Mouse (Mus musculus) lung, adult 2 months (tissue): ENCODE results near the gene Dhx30. TPM values are rescaled to one million over a fixed set of nuclear protein-coding genes. Genes with fewer than 3 reads are reported as not detected.

Source experiments
- DNase-seq: peaks from one replicate; pipeline ENCODE4 v3.0.0; 2022
- H3K4me1 ChIP-seq: fragments of 200-500 bp; 2 replicates; pipeline ENCODE4 v1.6.1; 2011; ENCODE audit warnings: low read length; ENCODE audit not compliant: control insufficient read depth, insufficient read depth
- H3K4me3 ChIP-seq: fragments of 200-500 bp; replicated peaks from 2 replicates; pipeline ENCODE3; 2011; ENCODE audit warnings: low read depth, mild to moderate bottlenecking, control low read depth, low read length; ENCODE audit errors: extremely low read depth
- CTCF ChIP-seq: fragments of 200-500 bp; IDR thresholded peaks from 2 replicates; pipeline ENCODE4 v1.5.1; 2011; ENCODE audit warnings: mild to moderate bottlenecking, low read length, control low read depth; ENCODE audit not compliant: insufficient read depth
- POLR2A ChIP-seq: fragments of 200-500 bp; IDR thresholded peaks from 2 replicates; pipeline ENCODE4 v1.6.1; 2011; ENCODE audit warnings: low read depth, mild to moderate bottlenecking, control low read depth, low read length, borderline replicate concordance; ENCODE audit errors: extremely low read depth
- WGBS: fragments of 180-500 bp; shearing (Covaris S2); methylation state at CpG from one replicate; pipeline ENCODE4 v1.1.7; 2018; 5-methylcytosine and 5-hydroxymethylcytosine counted together
- polyA plus RNA-seq: library from polyadenylated mRNA; depleted of rRNA; stranded (reverse); fragments of >200 nt; gene quantifications from 2 replicates; pipeline ENCODE4 v1.2.3, GENCODE M21; 2012

Gene Dhx30
- polyA plus RNA-seq, 1 experiment: 70.7 TPM

GRCm38 (mm10) chr9:110068745-110069144, 48.9 kb downstream of the Dhx30 start:
- DNase-seq: no peak
- 90% methylated on average over 6 of the region's 6 CpGs for WGBS
- Histone ChIP-seq H3K4me1 (no peaks in the 10 kb centered on the region), H3K4me3 (no peak overlapping the region)
- TF ChIP-seq CTCF: no peak
- TF ChIP-seq POLR2A: no peak

GRCm38 (mm10) chr9:110064641-110065040, 53.0 kb downstream of the Dhx30 start:
- Histone ChIP-seq H3K4me3 (no peak overlapping the region), H3K4me1 (no peaks in the 10 kb centered on the region)
- DNase-seq: no peak
- TF ChIP-seq CTCF (no peak), POLR2A (no peak)

DNA sequence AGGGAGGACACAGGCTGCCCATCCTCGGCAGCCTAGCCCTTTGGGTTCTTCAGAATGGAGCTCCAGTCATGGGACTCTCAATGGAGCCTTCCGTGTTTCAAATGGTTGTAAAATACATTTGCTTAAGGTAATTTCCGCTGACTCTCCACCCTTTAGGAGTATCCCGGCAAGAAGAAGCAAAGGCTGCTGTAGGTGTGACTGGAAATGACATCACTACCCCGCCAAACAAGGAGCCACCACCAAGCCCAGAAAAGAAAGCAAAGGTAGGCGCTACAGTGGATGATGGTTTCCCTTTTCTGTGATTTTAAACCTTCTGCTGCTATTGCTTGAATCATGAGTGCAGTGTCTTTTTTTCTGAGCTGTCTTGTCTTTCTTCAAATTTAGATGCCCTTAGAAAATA, 54.8 kb downstream of the Dhx30 start:
- WGBS: 83% methylated on average over 6 of the region's 6 CpGs
- Histone ChIP-seq H3K4me3 (no peak overlapping the region), H3K4me1 (no peaks in the 10 kb centered on the region)
- TF ChIP-seq CTCF (no peak), POLR2A (no peak)
- DNase-seq: no peak

DNA sequence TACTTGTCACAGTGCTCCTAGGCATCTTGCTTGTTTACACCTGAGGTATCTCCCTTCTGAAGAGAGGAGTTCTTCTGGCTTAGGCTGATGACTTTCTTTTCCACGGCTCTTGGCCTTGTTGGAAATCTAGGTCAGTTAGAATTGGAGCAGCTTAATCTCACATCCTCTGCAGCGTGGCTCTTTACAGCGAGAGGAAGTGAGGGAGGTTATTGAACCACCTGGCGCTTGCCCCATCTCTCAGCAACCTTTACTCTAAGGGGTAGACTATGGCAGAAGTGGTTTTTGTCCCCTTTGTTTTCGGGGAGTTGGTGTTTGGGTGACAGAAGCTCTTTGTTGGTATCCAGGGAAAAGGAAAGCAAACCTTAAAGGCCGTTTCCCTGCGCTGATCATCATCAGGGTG, 55.2 kb downstream of the Dhx30 start:
- Histone ChIP-seq H3K4me1 (no peaks in the 10 kb centered on the region), H3K4me3 (no peak overlapping the region)
- DNase-seq: no peak
- 80% methylated on average over 7 of the region's 7 CpGs for WGBS
- no peak for TF ChIP-seq CTCF
- no peak for TF ChIP-seq POLR2A

- 86% methylated on average over 2 of the region's 2 CpGs for WGBS
- TF ChIP-seq CTCF: no peak
- no peak for TF ChIP-seq POLR2A
- H3K4me3 ChIP-seq: no peak overlapping the region
- DNase-seq: no peak
- H3K4me1 ChIP-seq: no peaks in the 10 kb centered on the region
Measured at GRCm38 (mm10) chr9:110060761-110061160, 56.9 kb downstream of the Dhx30 start.

DNA sequence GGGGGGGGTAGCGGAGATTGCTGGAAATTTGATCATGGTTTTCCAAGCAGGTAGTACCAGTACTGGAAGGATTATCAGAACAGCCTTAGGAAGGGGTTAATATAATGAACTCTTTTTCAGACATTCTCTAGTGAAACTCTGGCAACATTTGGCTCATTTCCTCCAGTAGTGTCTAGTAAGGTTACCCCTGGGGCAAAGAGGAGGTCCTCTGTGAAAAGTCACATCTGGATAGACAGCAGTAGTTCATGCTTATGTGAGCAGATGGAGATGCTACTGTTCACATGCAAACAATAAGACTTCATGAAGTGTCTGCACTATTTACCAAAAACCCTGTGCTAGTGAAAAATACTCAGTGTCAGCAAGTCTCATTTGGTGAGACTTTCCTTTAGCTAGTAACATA, 60.4 kb downstream of the Dhx30 start:
- Histone ChIP-seq H3K4me3 (no peak overlapping the region), H3K4me1 (no peaks in the 10 kb centered on the region)
- no peak for DNase-seq
- 93% methylated on average over 1 of the region's 1 CpGs for WGBS
- no peak for TF ChIP-seq CTCF
- TF ChIP-seq POLR2A: no peak

GRCm38 (mm10) chr9:110054781-110055180, 62.8 kb downstream of the Dhx30 start:
- TF ChIP-seq POLR2A (no peak), CTCF (no peak)
- 74% methylated on average over 3 of the region's 3 CpGs for WGBS
- no peak overlapping the region for H3K4me3 ChIP-seq
- no peaks in the 10 kb centered on the region for H3K4me1 ChIP-seq
- DNase-seq: no peak

- TF ChIP-seq CTCF: no peak
- no peak for TF ChIP-seq POLR2A
- no peak overlapping the region for H3K4me3 ChIP-seq
- WGBS: 85% methylated on average over 2 of the region's 2 CpGs
- no peaks in the 10 kb centered on the region for H3K4me1 ChIP-seq
- DNase-seq: no peak
Measured at GRCm38 (mm10) chr9:110054080-110054421, 63.6 kb downstream of the Dhx30 start.

DNA sequence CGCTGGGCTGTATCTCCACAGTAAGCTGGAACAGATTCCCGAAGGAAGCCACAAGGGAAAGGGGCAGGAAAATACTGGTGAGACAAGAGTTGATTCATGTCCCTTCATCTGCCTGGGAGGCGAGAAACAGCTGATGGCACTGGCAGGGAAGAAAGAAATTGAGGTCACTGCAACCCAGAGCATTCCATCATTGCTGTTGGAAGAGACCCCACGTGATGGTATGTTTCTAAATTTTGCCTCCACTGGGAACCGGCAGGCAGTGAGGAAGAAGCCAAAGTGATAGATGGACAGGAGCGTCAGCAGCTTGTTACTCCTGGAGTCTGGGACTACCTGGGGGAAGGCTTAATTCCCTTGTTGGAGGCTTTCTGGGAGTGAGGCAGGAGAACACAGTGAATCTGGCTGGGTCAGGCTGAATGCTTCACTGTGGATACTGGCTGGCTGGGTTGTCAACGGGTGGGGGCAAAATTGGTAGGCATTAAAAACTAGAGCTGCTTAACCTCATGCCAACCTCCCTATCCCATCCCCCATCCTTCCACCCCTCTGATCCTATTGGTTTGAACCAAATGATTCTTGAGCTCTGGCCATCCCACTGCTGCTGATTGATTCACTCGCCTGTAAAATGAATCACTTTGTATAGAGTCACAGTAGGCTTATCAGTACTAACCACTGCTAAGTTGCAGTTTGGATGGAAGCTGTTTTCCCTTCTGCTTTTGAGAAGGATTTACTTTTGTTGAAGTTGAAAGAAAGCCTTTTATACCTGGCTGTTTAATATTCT, 64.1 kb downstream of the Dhx30 start:
- no peaks in the 10 kb centered on the region for H3K4me1 ChIP-seq
- H3K4me3 ChIP-seq: no peak overlapping the region
- no peak for TF ChIP-seq CTCF
- no peak for TF ChIP-seq POLR2A
- no peak for DNase-seq
- WGBS: 58% methylated on average over 8 of the region's 8 CpGs

- no peak overlapping the region for H3K4me3 ChIP-seq
- WGBS: 70% methylated on average over 4 of the region's 4 CpGs
- no peak for TF ChIP-seq POLR2A
- no peak for TF ChIP-seq CTCF
- H3K4me1 ChIP-seq: no peaks in the 10 kb centered on the region
- no peak for DNase-seq
Measured at GRCm38 (mm10) chr9:110052951-110053304, 64.7 kb downstream of the Dhx30 start.

- WGBS: 73% methylated on average over 23 of the region's 23 CpGs
- TF ChIP-seq POLR2A (no peak), CTCF (no peak)
- H3K4me3 ChIP-seq: no peak overlapping the region
- no peak for DNase-seq
- H3K4me1 ChIP-seq: no peaks in the 10 kb centered on the region
Measured at GRCm38 (mm10) chr9:110051869-110052661, 65.6 kb downstream of the Dhx30 start.
